Mouse (Mus musculus): ENCODE measurements at regions not wholly inside any gene's neighbourhood (a gene's known extent, or its start where the extent isn't known, plus 50 kb on each side); places are given as distances from the start of the nearest gene placed in this dataset.

DNA sequence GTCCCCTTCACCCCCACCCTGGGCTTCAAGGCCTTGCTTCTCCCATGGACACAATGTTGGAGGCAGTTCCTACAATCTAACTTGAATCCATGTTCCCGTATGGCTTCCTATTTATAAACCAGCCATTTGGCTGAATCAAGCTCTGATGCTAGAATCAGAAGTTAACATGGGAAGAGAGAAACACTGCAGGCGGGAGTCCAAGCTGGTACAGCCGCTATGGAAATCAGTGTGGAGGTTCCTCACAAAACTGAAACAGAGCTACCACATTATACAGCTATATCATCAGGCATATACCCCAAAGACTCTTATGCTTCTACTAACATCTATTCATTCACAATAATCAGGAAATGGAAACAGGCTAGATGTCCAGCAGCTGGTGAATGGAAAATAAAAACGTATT, 106.7 kb upstream of the Pik3r1 start:
- TF ChIP-seq CTCF (conservative IDR thresholded peaks at IDR 0.05; ENCODE audit: low read length) (no peak), POU5F1 (IDR thresholded peaks at IDR 0.05; ENCODE audit: borderline replicate concordance, low read length) (no peak), NANOG (IDR thresholded peaks at IDR 0.05; ENCODE audit: borderline replicate concordance, low read length) (no peak)

Data from E14TG2a.4 (cell line).